Mouse (Mus musculus) brain, embryonic 18.5 days (tissue): ENCODE measurements around the gene Med9.
"Not testable (repeated sequence)": the region's sequence is repeated elsewhere in the genome, so short reads cannot be mapped to it uniquely, and the experiment has no call there.

Experiments used
- DNase-seq: peaks from one replicate; pipeline ENCODE4 v3.0.0-alpha.2; 2012; ENCODE audit warnings: low read depth, low spot score

The Med9 gene

GRCm38 (mm10) chr11:59944855-59945254 is 3.2 kb upstream of the Med9 start:
- not testable (repeated sequence) for DNase-seq

GRCm38 (mm10) chr11:59948401-59948767 is 378 bp downstream of the Med9 start:
- no peak for DNase-seq

- no peak for DNase-seq
These were observed 4.9 kb downstream of the Med9 start for GRCm38 (mm10) chr11:59952892-59953291.

- no peak for DNase-seq
These were observed 8.7 kb downstream of the Med9 start for GRCm38 (mm10) chr11:59956749-59957148.

GRCm38 (mm10) chr11:59959453-59959852 is 11.4 kb downstream of the Med9 start:
- DNase-seq = no peak

- DNase-seq = no peak
These were observed 12.7 kb downstream of the Med9 start for GRCm38 (mm10) chr11:59960476-59961337.

- DNase-seq = no peak
These were observed 13.4 kb downstream of the Med9 start for GRCm38 (mm10) chr11:59961338-59961875.

GRCm38 (mm10) chr11:59962590-59962989 is 14.6 kb downstream of the Med9 start:
- no peak for DNase-seq

- DNase-seq = no peak
These were observed 15.6 kb downstream of the Med9 start for GRCm38 (mm10) chr11:59963364-59964162.

- no peak for DNase-seq
These were observed 16.3 kb downstream of the Med9 start for GRCm38 (mm10) chr11:59964163-59964758.

GRCm38 (mm10) chr11:59964818-59965217 is 16.8 kb downstream of the Med9 start, which contains the start of gene Rasd1:
TSS of gene Rasd1 (minus strand) at chr11:59964944.
- no peak for DNase-seq

- no peak for DNase-seq
These were observed 17.5 kb downstream of the Med9 start for GRCm38 (mm10) chr11:59965227-59966101.

GRCm38 (mm10) chr11:59966102-59966483 is 18.1 kb downstream of the Med9 start:
- DNase-seq = no peak

- DNase-seq = no peak
These were observed 19.8 kb downstream of the Med9 start for GRCm38 (mm10) chr11:59967765-59968164.

GRCm38 (mm10) chr11:59970780-59971179 is 22.8 kb downstream of the Med9 start:
- no peak for DNase-seq

- no peak for DNase-seq
These were observed 23.7 kb downstream of the Med9 start for GRCm38 (mm10) chr11:59971691-59972090.

- DNase-seq = no peak
These were observed 25.4 kb downstream of the Med9 start for GRCm38 (mm10) chr11:59973389-59973788.

GRCm38 (mm10) chr11:59975241-59975640 is 27.2 kb downstream of the Med9 start:
- DNase-seq = no peak

- no peak for DNase-seq
These were observed 29.8 kb downstream of the Med9 start for GRCm38 (mm10) chr11:59977831-59978230.

GRCm38 (mm10) chr11:59989406-59989805 is 41.4 kb downstream of the Med9 start:
- DNase-seq = no peak

- DNase-seq = no peak
These were observed 43.4 kb downstream of the Med9 start for GRCm38 (mm10) chr11:59991365-59991764.
